Mouse (Mus musculus): Measurements from ENCODE around the gene Stat5b. TPM values are rescaled to one million over a fixed set of nuclear protein-coding genes. Genes with fewer than 3 reads are reported as not detected.

Gene Stat5b
- polyA plus RNA-seq, 1 experiment from 2014 or later, result 28.1 TPM

DNA sequence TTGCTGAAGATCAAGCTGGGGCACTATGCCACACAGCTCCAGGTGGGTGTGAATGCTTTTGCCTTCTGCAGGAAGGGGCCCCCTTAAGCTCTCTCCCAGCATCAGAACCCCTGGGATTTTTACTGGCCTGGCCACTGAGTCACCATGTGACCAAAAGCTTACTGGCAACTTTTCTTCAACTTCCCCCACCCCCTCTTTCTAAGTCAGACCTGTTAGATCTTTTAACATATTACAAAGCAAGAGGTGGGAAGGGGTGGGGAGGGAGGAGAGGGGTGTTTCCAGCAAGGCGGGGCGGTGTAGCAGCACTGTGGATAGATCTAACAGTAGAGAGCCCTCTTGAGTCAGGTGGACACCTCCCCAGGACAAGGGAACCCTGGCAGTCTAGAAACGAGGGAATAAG lies 11.3 kb upstream of the Stat5b start:
- Histone ChIP-seq H3K4me2 (0 out of 2 replicates have a peak overlapping the region, but pooled peaks have one; percentile 69), H3K36me3 (no peaks in the 10 kb centered on the region), H3K27me3 (peaks cover 8% of the 10 kb centered on the region), H3K27ac (no peak overlapping the region), H3K4me3 (no peak overlapping the region), H3K9ac (no peak overlapping the region), H3K9me3 (no peaks in the 10 kb centered on the region), H3K4me1 (peaks cover 18% of the 10 kb centered on the region)
- no peak for ATAC-seq (ENCODE audit: borderline replicate concordance, extremely low read depth, low FRiP score, low TSS enrichment)
- 39% methylated on average over 3 of the region's 3 CpGs for WGBS

GRCm38 (mm10) chr11:100861335-100861734 lies 10.8 kb upstream of the Stat5b start:
- Histone ChIP-seq H3K27ac (no peak overlapping the region), H3K9ac (peak overlapping the region; percentile 44; the same call in 1 of the 2 replicates), H3K27me3 (peaks cover 11% of the 10 kb centered on the region), H3K4me3 (no peak overlapping the region), H3K4me2 (peak overlapping the region; percentile 69), H3K4me1 (peaks cover 18% of the 10 kb centered on the region), H3K9me3 (no peaks in the 10 kb centered on the region), H3K36me3 (no peaks in the 10 kb centered on the region)
- no peak for ATAC-seq (ENCODE audit: borderline replicate concordance, extremely low read depth, low FRiP score, low TSS enrichment)
- WGBS, result 83% methylated on average over 7 of the region's 7 CpGs

- Histone ChIP-seq H3K4me3 (peak overlapping the region; percentile 54), H3K9me3 (no peaks in the 10 kb centered on the region), H3K4me1 (peaks cover 18% of the 10 kb centered on the region), H3K27me3 (peaks cover 12% of the 10 kb centered on the region), H3K27ac (peak overlapping the region; percentile 63), H3K4me2 (peak overlapping the region; percentile 69), H3K36me3 (no peaks in the 10 kb centered on the region), H3K9ac (peak overlapping the region; percentile 44)
- under 1% methylated on average over 55 of the region's 55 CpGs for WGBS
- ATAC-seq (ENCODE audit: borderline replicate concordance, extremely low read depth, low FRiP score, low TSS enrichment), result peak; percentile 91
These were observed 9.9 kb upstream of the Stat5b start for GRCm38 (mm10) chr11:100860198-100861048.

DNA sequence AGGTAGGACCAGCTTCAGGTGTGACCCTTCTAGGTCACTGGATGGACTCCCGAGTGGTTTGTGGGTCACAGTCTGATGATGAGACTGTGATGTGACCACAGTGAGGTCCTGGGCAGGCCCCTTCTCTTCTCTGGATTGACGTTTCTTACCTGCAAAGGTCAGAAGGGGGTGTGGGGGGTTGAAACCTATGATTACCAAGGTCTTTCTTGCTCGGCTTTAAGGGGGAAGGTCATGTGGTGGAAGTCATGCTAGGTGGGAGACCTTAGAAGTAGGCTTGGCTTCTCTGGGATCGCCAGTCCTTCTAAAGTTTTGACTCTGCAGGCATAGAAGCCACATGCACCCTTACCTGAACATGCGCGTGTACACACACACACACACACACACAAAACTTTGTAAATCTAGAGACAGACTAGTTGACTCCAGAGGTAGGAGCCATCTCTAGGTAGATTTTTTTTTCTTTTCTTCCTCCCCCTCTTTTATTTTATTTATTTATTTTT lies 9.1 kb upstream of the Stat5b start:
- H3K27me3 ChIP-seq, result peaks cover 18% of the 10 kb centered on the region
- H3K27ac ChIP-seq, result 0 out of 2 replicates have a peak overlapping the region, but pooled peaks have one; percentile 4
- no peaks in the 10 kb centered on the region for H3K36me3 ChIP-seq
- ATAC-seq (ENCODE audit: borderline replicate concordance, extremely low read depth, low FRiP score, low TSS enrichment), result no peak
- H3K4me1 ChIP-seq, result peaks cover 18% of the 10 kb centered on the region
- H3K4me3 ChIP-seq, result peak overlapping the region; percentile 54
- no peak overlapping the region for H3K9ac ChIP-seq
- peak overlapping the region; percentile 69 for H3K4me2 ChIP-seq
- 57% methylated on average over 6 of the region's 6 CpGs for WGBS
- H3K9me3 ChIP-seq, result no peaks in the 10 kb centered on the region

DNA sequence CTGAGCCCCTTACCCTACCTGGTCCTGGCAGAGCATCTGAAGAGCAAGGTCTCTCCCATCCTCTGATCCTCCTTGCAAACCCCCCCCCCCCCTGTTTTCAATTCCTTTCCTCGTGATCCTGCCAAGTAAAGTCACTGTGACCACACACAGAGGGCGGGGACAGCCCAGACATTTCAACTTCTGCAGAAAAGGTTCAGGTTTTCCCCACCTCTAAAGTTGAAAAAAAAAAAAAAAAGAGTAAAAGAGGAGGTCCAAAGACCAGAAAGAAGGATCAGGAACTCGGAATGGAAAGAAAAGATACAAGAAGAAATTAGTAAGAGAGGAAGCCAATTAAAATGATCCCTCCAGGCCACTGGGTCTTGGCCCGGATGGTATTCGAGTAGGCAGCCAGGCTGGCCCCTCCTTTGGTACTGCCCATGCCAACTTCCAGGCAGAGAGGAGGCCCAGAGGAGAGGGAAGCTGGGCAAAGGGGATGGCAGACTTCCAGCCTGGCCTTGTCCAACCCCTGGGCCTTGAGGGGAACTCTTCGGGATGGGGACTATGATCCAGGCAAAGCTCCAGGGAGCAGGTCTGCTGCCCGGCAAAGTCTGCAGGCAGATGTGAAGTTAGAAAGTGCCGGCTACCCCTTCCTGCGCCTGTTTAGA lies 8.5 kb upstream of the Stat5b start, which contains the start of gene Stat5a:
Gene Stat5a (plus strand): TSS at position 417 of the 644 bp plus-strand sequence.
- H3K27ac ChIP-seq, result peak within 1 kb of the TSS; percentile 63

DNA sequence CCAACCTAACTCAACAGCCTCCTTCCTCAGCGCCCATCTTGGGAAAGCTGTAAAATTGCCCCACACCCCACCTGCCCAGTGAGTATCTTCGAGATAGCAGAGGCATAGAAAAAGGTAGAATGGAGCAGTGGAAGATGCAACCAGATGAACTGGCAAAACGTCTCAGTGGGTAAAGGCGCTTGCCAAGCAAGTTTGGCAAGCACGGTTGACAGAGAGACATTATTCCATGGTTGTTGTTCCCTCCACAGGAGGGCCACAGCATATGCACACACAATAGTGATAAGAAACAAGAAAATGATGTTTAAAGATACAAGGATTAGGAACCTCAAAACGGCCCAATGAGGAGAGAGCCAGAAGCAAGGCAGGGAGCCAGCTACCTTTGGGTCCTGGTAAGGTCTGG lies 7.4 kb upstream of the Stat5b start:
- H3K4me3 ChIP-seq, result no peak overlapping the region
- H3K9ac ChIP-seq, result no peak overlapping the region
- no peak for ATAC-seq (ENCODE audit: borderline replicate concordance, extremely low read depth, low FRiP score, low TSS enrichment)
- H3K4me2 ChIP-seq, result no peak overlapping the region
- H3K27ac ChIP-seq, result no peak overlapping the region
- H3K9me3 ChIP-seq, result no peaks in the 10 kb centered on the region
- 55% methylated on average over 6 of the region's 6 CpGs for WGBS
- H3K36me3 ChIP-seq, result no peaks in the 10 kb centered on the region
- H3K4me1 ChIP-seq, result peaks cover 18% of the 10 kb centered on the region
- H3K27me3 ChIP-seq, result peaks cover 31% of the 10 kb centered on the region

More for the DNA sequence above, 8.5 kb upstream of the Stat5b start, which contains the start of gene Stat5a:
- peaks cover 18% of the 10 kb centered on the region for H3K4me1 ChIP-seq
- H3K4me3 ChIP-seq, result peak within 1 kb of the TSS; percentile 54
- 47% methylated on average over 9 of the region's 9 CpGs for WGBS
- H3K9ac ChIP-seq, result peak within 1 kb of the TSS; percentile 44
- H3K9me3 ChIP-seq, result no peaks in the 10 kb centered on the region
- ATAC-seq (ENCODE audit: borderline replicate concordance, extremely low read depth, low FRiP score, low TSS enrichment), result no peak
- H3K36me3 ChIP-seq, result no peaks in the 10 kb centered on the region
- H3K4me2 ChIP-seq, result peak within 1 kb of the TSS; percentile 69
- H3K27me3 ChIP-seq, result peaks cover 23% of the 10 kb centered on the region

- H3K27ac ChIP-seq, result no peak overlapping the region
- ATAC-seq (ENCODE audit: borderline replicate concordance, extremely low read depth, low FRiP score, low TSS enrichment), result no peak
- peaks cover 27% of the 10 kb centered on the region for H3K27me3 ChIP-seq
- WGBS, result 85% methylated on average over 4 of the region's 4 CpGs
- no peaks in the 10 kb centered on the region for H3K36me3 ChIP-seq
- H3K4me3 ChIP-seq, result no peak overlapping the region
- no peak overlapping the region for H3K9ac ChIP-seq
- no peak overlapping the region for H3K4me2 ChIP-seq
- H3K4me1 ChIP-seq, result peaks cover 18% of the 10 kb centered on the region
- no peaks in the 10 kb centered on the region for H3K9me3 ChIP-seq
These were observed 4.7 kb upstream of the Stat5b start for GRCm38 (mm10) chr11:100855178-100855577.

GRCm38 (mm10) chr11:100854268-100854667 lies 3.7 kb upstream of the Stat5b start:
- Histone ChIP-seq H3K36me3 (no peaks in the 10 kb centered on the region), H3K4me2 (no peak overlapping the region), H3K4me1 (peaks cover 13% of the 10 kb centered on the region), H3K9ac (no peak overlapping the region), H3K4me3 (no peak overlapping the region), H3K27me3 (peaks cover 27% of the 10 kb centered on the region), H3K9me3 (no peaks in the 10 kb centered on the region), H3K27ac (no peak overlapping the region)
- 39% methylated on average over 4 of the region's 4 CpGs for WGBS
- ATAC-seq (ENCODE audit: borderline replicate concordance, extremely low read depth, low FRiP score, low TSS enrichment), result no peak

- Histone ChIP-seq H3K4me3 (no peak overlapping the region), H3K27ac (no peak overlapping the region), H3K4me1 (peaks cover 23% of the 10 kb centered on the region), H3K9me3 (no peaks in the 10 kb centered on the region), H3K4me2 (no peak overlapping the region), H3K9ac (no peak overlapping the region), H3K27me3 (peaks cover 27% of the 10 kb centered on the region; the same call in 1 of the 2 replicates), H3K36me3 (no peaks in the 10 kb centered on the region)
- ATAC-seq (ENCODE audit: borderline replicate concordance, extremely low read depth, low FRiP score, low TSS enrichment), result no peak
- WGBS, result 68% methylated on average over 5 of the region's 5 CpGs
These were observed 2.5 kb upstream of the Stat5b start for GRCm38 (mm10) chr11:100853018-100853417.

GRCm38 (mm10) chr11:100852088-100852487 lies 1.6 kb upstream of the Stat5b start:
- no peak for ATAC-seq (ENCODE audit: borderline replicate concordance, extremely low read depth, low FRiP score, low TSS enrichment)
- Histone ChIP-seq H3K4me1 (peaks cover 24% of the 10 kb centered on the region), H3K9ac (no peak overlapping the region), H3K4me3 (no peak overlapping the region), H3K27me3 (peaks cover 27% of the 10 kb centered on the region; the same call in 1 of the 2 replicates), H3K4me2 (no peak overlapping the region), H3K36me3 (no peaks in the 10 kb centered on the region), H3K9me3 (no peaks in the 10 kb centered on the region), H3K27ac (no peak overlapping the region)
- WGBS, result 84% methylated on average over 2 of the region's 2 CpGs

- Histone ChIP-seq H3K27me3 (peaks cover 24% of the 10 kb centered on the region; the same call in 1 of the 2 replicates), H3K4me2 (peak overlapping the region; percentile 87), H3K4me3 (peak overlapping the region; percentile 89), H3K9me3 (no peaks in the 10 kb centered on the region), H3K36me3 (no peaks in the 10 kb centered on the region), H3K27ac (peak overlapping the region; percentile 80), H3K9ac (peak overlapping the region; percentile 92), H3K4me1 (peaks cover 24% of the 10 kb centered on the region)
- peak; percentile 40; the same call in 1 of the 2 replicates for ATAC-seq (ENCODE audit: borderline replicate concordance, extremely low read depth, low FRiP score, low TSS enrichment)
- WGBS, result 2% methylated on average over 33 of the region's 33 CpGs
These were observed 429 bp upstream of the Stat5b start for GRCm38 (mm10) chr11:100850778-100851528.
